Mouse (Mus musculus): ENCODE measurements around the gene Fam206a.

- TF ChIP-seq POLR2A (IDR thresholded peaks at IDR 0.05; ENCODE audit: low read depth, low read length) (no peak), CTCF (IDR thresholded peaks at IDR 0.05; ENCODE audit: borderline replicate concordance, insufficient read depth, low read length) (no peak)
Measured at GRCm38 (mm10) chr4:56767861-56768284, 34.3 kb upstream of the Fam206a start.

Measured in embryonic fibroblast, embryonic 13.5 days (primary cell).